Comparison of ENCODE assay signal across 8 mouse cellular contexts in genomic region chr2:167690219-167690961, GRCm38 (mm10). TPM values are rescaled to one million over a fixed set of nuclear protein-coding genes. Genes with fewer than 3 reads are reported as not detected.
DNase-seq lines count a peak whose midpoint lies in the region; ATAC-seq and TF ChIP-seq lines count a peak whose summit lies in the region.

No protein-coding gene starts in this region.

- TF ChIP-seq CTCF in cerebellum, adult 2 months (IDR thresholded peaks at IDR 0.05; ENCODE audit: borderline replicate concordance, insufficient read depth, low read depth, low read length) = no peak

- WGBS in cerebellum, adult 2 months = 57% methylated on average over 15 of the region's 15 CpGs

- DNase-seq in cerebellum, adult 2 months = peak in 1 of 2 experiments; percentile 23
- peak; percentile 60 to 80 for DNase-seq in heart, adult 18-20 months
- DNase-seq in kidney, postnatal 10 days = peak; percentile 66
- DNase-seq in lung, adult 18-20 months = peak; percentile 69 to 79
- peak; percentile 59 to 61 for DNase-seq in right cerebral cortex, postnatal 10 days (ENCODE audit: low spot score in 2 of 2)
- no peak for DNase-seq in ovary, postnatal 10 days (ENCODE audit: low spot score)

- ATAC-seq in megakaryocyte, adult 5-6 weeks (ENCODE audit: poor library complexity, severe bottlenecking) = no peak

- peak overlapping the region; percentile 93 for H3K4me3 ChIP-seq in megakaryocyte, embryonic 14.5 days (replicated peaks)
- peak overlapping the region; percentile 39 for H3K4me3 ChIP-seq in cerebellum, adult 2 months (replicated peaks; ENCODE audit: insufficient read depth, low read depth, low read length)

- TF ChIP-seq POLR2A in cerebellum, adult 2 months (IDR thresholded peaks at IDR 0.05; ENCODE audit: borderline replicate concordance, insufficient read depth, low read length) = no peak

- no peaks in the 10 kb centered on the region for H3K9me3 ChIP-seq in megakaryocyte, embryonic 14.5 days

- H3K4me1 ChIP-seq in megakaryocyte, embryonic 14.5 days = peaks cover 87% of the 10 kb centered on the region
- no peaks in the 10 kb centered on the region for H3K4me1 ChIP-seq in cerebellum, adult 2 months (ENCODE audit: control insufficient read depth, insufficient read depth, low read length)

- H3K27me3 ChIP-seq in megakaryocyte, embryonic 14.5 days (replicated peaks) = peaks cover 24% of the 10 kb centered on the region
- H3K27me3 ChIP-seq in cerebellum, adult 2 months (ENCODE audit: control insufficient read depth, insufficient read depth, low read length) = no peaks in the 10 kb centered on the region

- H3K36me3 ChIP-seq in megakaryocyte, embryonic 14.5 days (replicated peaks; ENCODE audit: low read length) = peaks cover 44% of the 10 kb centered on the region

- no peak overlapping the region for H3K27ac ChIP-seq in cerebellum, adult 2 months (ENCODE audit: insufficient read depth, low read length)

RNA-seq across cellular contexts. Expression of gene Tmem189, which starts 0.8 kb away (rescaled TPM):
- 164 and 173 TPM in 2 replicates for polyA plus RNA-seq in megakaryocyte, embryonic 14.5 days (2012; ENCODE audit: insufficient read depth, low replicate concordance)
- total RNA-seq in megakaryocyte, adult 5-6 weeks (2015) = 25.1 and 35.7 TPM in 2 replicates
- total RNA-seq in megakaryocyte, adult 5-6 weeks (2017) = 40.6 and 43.1 TPM in 2 replicates
- polyA plus RNA-seq in cerebellum, adult 2 months (2012; rRNA removed) = 105 and 113 TPM in 2 replicates
- total RNA-seq in heart, adult 18-20 months (2021) = 10 to 100 TPM; 22.0 to 23.0 TPM

RNA-seq across cellular contexts. Expression of gene Cebpb, which starts 1.7 kb away (rescaled TPM):
- polyA plus RNA-seq in megakaryocyte, embryonic 14.5 days (2012; ENCODE audit: insufficient read depth, low replicate concordance) = 372 and 610 TPM in 2 replicates
- 79.3 and 125 TPM in 2 replicates for total RNA-seq in megakaryocyte, adult 5-6 weeks (2015)
- 55.5 and 59.5 TPM in 2 replicates for total RNA-seq in megakaryocyte, adult 5-6 weeks (2017)
- 8.2 and 8.7 TPM in 2 replicates for polyA plus RNA-seq in cerebellum, adult 2 months (2012; rRNA removed)
- total RNA-seq in heart, adult 18-20 months (2021) = 100 to 1,000 TPM; 127 to 160 TPM

RNA-seq across cellular contexts. Expression of gene Gm20431, which starts 29.1 kb away (rescaled TPM):
- not detected in 2 replicates for polyA plus RNA-seq in megakaryocyte, embryonic 14.5 days (2012; ENCODE audit: insufficient read depth, low replicate concordance)
- 6.1 and 22.8 TPM in 2 replicates for total RNA-seq in megakaryocyte, adult 5-6 weeks (2015)
- total RNA-seq in megakaryocyte, adult 5-6 weeks (2017) = not detected in 2 replicates
- polyA plus RNA-seq in cerebellum, adult 2 months (2012; rRNA removed) = 12.2 and 15.1 TPM in 2 replicates
- 10 to 100 TPM in 1 of 2 experiments, 1 to 10 TPM in 1; 9.3 to 17.0 TPM for total RNA-seq in heart, adult 18-20 months (2021)

RNA-seq across cellular contexts. Expression of gene Ube2v1, which starts 58.5 kb away (rescaled TPM):
- polyA plus RNA-seq in megakaryocyte, embryonic 14.5 days (2012; ENCODE audit: insufficient read depth, low replicate concordance) = 314 and 1,236 TPM in 2 replicates
- total RNA-seq in megakaryocyte, adult 5-6 weeks (2015) = 68.8 and 86.3 TPM in 2 replicates
- 45.1 and 51.9 TPM in 2 replicates for total RNA-seq in megakaryocyte, adult 5-6 weeks (2017)
- 195 and 219 TPM in 2 replicates for polyA plus RNA-seq in cerebellum, adult 2 months (2012; rRNA removed)
- 100 to 1,000 TPM; 119 to 126 TPM for total RNA-seq in heart, adult 18-20 months (2021)
